Mouse (Mus musculus): ENCODE data around the gene Klre1. TPM values are rescaled to one million over a fixed set of nuclear protein-coding genes. Genes with fewer than 3 reads are reported as not detected.

The Klre1 gene
- polyA plus RNA-seq, 1 experiment: not detected

DNA sequence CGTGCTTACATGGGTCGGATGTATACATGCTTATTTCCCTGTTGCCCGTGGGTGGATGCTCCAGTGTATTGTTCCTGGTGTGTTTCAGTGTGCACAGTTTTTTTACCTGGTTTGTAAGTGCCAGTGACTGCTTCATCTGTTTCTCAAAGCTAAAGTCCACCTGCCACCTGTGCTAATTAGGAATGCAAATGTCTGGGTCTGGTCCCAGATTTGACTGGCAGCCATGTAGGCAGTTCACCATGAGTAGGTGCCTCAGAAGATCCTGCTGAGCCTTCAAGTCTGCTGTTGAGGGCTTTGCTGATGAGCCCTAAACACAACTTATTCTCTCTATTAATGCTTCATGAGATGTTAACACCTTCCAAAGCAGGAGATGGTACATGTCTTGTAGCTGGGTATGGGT lies 35.2 kb upstream of the Klre1 start:
- H3K27me3 ChIP-seq (replicated peaks): no peaks in the 10 kb centered on the region
- H3K9me3 ChIP-seq: no peaks in the 10 kb centered on the region
- TF ChIP-seq FLI1 (IDR thresholded peaks at IDR 0.05; ENCODE audit: low read length) (no peak), GATA1 (IDR thresholded peaks at IDR 0.05; ENCODE audit: borderline replicate concordance, low read length) (no peak)
- H3K4me3 ChIP-seq (replicated peaks): no peak overlapping the region
- peaks cover 89% of the 10 kb centered on the region for H3K36me3 ChIP-seq (replicated peaks; ENCODE audit: low read length)
- H3K4me1 ChIP-seq: peaks cover 51% of the 10 kb centered on the region

DNA sequence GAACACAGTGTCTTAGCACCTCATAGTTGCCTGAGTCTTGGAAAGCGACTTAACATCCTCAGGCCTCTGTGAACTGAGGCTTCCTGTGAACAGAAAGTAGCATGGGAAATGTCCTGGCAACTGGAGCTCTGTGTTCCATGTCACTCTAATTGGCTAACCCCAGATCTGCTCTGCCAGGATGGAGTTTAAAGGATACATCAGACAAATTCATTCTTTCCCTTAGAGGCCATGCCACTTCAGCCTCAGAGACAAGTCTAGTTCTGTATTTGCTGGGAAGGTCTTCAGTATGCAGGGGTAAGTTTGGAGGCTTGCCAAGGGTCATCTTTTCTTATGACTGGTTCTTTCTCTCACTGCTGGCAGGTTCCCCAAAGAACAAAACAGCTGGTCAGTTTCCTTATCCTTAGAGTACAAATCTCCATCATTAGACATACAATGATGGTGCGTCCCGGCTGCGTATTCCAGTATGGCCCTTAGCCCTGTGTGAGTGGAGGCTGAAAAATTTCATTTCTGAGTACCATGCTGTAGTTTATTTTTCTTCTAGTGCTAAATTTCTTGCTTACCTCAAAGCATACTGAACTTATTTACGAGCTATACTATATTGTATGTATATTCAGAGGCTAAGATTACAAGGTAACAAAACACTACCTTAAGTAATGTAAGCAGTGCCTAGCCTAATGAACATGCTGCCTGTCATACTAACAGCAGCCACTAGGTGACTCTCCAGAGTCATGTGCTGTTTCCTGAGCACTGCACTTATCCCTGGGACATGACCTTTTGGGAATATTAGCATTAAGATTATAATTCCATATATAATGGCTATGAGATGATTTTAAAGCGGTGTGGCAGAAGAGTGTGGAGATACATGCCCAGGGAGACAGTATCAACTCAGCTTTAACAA lies 33.7 kb upstream of the Klre1 start:
- Histone ChIP-seq H3K4me1 (peaks cover 37% of the 10 kb centered on the region), H3K36me3 (replicated peaks; ENCODE audit: low read length) (peaks cover 75% of the 10 kb centered on the region), H3K4me3 (replicated peaks) (no peak overlapping the region), H3K27me3 (replicated peaks) (no peaks in the 10 kb centered on the region), H3K9me3 (no peaks in the 10 kb centered on the region)
- TF ChIP-seq FLI1 (IDR thresholded peaks at IDR 0.05; ENCODE audit: low read length): no peak
- no peak for TF ChIP-seq GATA1 (IDR thresholded peaks at IDR 0.05; ENCODE audit: borderline replicate concordance, low read length)

DNA sequence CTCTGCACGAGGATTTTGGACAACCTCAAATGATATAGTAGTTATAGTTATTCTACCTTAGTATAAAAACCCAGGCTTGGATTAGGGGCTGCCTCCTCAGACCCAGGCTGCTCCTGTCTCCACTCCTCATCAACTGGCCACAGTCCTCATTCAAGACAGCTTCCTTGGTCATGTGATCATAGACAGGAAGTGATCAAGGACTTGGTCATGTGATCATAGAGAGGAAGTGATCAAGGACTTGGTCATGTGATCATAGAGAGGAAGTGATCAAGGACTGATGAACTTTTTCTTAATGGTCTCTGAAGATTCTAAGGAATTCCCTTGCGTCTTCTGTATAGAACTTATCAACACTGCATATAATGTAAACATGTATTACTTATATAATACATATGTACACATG lies 30.4 kb upstream of the Klre1 start:
- TF ChIP-seq GATA1 (IDR thresholded peaks at IDR 0.05; ENCODE audit: borderline replicate concordance, low read length) (no peak), FLI1 (IDR thresholded peaks at IDR 0.05; ENCODE audit: low read length) (no peak)
- Histone ChIP-seq H3K36me3 (replicated peaks; ENCODE audit: low read length) (peaks cover 42% of the 10 kb centered on the region), H3K9me3 (no peaks in the 10 kb centered on the region), H3K4me1 (peaks cover 30% of the 10 kb centered on the region), H3K27me3 (replicated peaks) (peaks cover 2% of the 10 kb centered on the region), H3K4me3 (replicated peaks) (no peak overlapping the region)

DNA sequence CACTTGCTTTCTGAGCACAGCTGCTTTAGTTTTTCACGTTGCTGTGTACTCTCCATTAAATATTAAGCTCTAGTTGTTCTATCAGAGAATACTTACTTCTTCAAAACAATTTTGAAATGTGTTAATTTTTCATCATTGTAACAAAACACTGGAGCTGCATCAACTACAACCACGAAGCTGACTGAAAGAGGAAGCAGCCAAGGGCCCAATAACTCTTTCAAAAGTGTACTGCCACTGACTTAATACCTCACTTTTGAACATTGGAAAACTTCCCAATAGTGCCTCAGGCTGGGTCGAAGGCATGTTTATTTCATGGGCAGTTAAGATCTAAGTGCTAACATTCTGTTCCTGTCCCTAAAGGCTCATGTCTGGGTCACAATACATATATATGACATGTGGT lies 29.7 kb upstream of the Klre1 start:
- Histone ChIP-seq H3K9me3 (no peaks in the 10 kb centered on the region), H3K4me1 (peaks cover 26% of the 10 kb centered on the region), H3K36me3 (replicated peaks; ENCODE audit: low read length) (peaks cover 35% of the 10 kb centered on the region), H3K27me3 (replicated peaks) (peaks cover 2% of the 10 kb centered on the region), H3K4me3 (replicated peaks) (no peak overlapping the region)
- no peak for TF ChIP-seq FLI1 (IDR thresholded peaks at IDR 0.05; ENCODE audit: low read length)
- TF ChIP-seq GATA1 (IDR thresholded peaks at IDR 0.05; ENCODE audit: borderline replicate concordance, low read length): no peak

DNA sequence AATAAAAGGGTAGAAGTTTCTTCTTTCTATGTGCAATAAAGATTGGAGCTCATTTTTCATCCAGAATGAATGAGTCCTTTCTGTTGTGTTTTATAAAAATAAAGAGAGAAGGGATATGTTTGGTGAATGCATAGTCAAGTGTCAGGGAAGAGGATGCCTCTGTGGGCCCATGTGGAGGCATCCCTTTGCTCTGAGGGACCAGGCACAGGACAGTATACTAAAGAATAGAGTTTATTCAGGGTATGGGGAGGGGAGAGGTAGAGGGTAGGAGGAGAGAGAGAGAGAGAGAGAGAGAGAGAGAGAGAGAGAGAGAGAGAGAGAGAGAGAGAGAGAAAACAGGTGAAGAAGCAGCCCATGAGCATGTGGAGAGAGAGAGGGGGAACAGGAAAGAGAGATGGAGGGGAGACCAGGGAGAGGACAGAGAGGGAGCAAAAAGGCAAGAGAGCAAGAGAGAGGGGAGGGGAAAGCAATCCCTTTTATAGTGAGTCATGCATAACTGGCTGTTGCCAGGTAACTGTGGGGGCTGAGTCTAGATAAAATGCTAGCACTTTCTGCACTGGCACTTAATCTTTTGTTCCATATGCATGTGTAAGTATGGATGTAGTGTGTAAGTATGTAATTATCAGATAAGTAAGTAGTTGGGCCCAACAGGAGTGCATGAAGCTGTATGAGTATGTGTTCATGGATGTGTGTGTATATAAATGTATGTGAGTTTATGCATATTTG lies 20.2 kb upstream of the Klre1 start:
- TF ChIP-seq GATA1 (IDR thresholded peaks at IDR 0.05; ENCODE audit: borderline replicate concordance, low read length) (no peak), FLI1 (IDR thresholded peaks at IDR 0.05; ENCODE audit: low read length) (no peak)
- Histone ChIP-seq H3K27me3 (replicated peaks) (peaks cover 4% of the 10 kb centered on the region), H3K4me3 (replicated peaks) (no peak overlapping the region), H3K9me3 (no peaks in the 10 kb centered on the region), H3K36me3 (replicated peaks; ENCODE audit: low read length) (no peaks in the 10 kb centered on the region), H3K4me1 (peaks cover 24% of the 10 kb centered on the region)

DNA sequence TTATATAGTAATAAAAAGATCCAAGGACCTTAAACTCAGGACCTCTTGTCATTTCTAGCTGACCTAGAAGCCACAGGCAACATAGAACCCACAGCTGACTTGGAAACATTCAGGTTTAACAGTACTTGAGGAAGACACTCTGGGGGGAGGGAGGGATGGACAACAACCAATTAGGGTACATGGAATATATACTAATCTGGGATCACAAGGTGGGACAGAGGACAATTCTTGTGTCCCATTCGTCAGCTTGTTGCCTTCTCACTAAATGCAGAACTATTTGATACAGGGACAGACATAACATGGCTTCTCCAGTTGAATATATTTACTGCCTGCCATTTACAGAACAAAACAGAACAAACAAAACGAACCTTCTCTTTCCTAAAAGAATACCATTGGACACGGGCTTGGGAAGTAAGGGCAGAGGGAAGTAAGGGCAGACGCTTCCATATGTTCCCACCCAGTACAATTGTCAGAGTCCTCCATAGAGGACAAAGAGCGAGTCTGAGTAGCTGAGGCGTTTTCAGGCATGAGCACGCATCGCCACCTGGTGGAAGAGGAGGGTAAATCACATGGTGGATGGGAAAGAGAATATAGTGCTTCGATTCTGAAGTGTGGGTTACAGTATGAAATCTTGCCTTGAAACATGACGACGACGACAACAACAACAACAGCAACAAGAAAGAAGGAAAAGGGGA lies 18.6 kb upstream of the Klre1 start:
- TF ChIP-seq FLI1 (IDR thresholded peaks at IDR 0.05; ENCODE audit: low read length) (no peak), GATA1 (IDR thresholded peaks at IDR 0.05; ENCODE audit: borderline replicate concordance, low read length) (no peak)
- peak overlapping the region; percentile 83 for H3K4me3 ChIP-seq (replicated peaks)

DNA sequence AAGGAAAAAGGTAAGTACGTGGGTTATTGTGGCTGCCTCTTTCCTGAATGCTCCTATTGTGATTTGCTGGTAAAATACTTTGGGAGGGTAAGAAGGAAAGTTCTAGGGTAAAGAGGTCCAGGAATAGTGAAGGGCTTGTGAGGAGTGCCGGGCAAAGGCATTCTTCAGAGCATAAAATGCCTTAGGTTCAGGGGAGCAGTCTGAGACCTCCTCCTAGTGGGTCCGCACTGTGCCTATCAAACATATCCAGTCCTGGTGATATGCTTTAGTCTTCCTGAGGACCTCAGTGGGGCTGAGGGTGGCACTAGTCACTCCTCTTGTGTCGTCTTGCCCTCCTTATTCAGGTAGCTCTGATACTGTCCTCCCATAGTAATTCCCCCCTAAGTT lies 18.1 kb upstream of the Klre1 start:
- Histone ChIP-seq H3K27me3 (replicated peaks) (peaks cover 4% of the 10 kb centered on the region), H3K9me3 (no peaks in the 10 kb centered on the region), H3K4me1 (peaks cover 24% of the 10 kb centered on the region), H3K4me3 (replicated peaks) (peak overlapping the region; percentile 83), H3K36me3 (replicated peaks; ENCODE audit: low read length) (no peaks in the 10 kb centered on the region)
- no peak for TF ChIP-seq FLI1 (IDR thresholded peaks at IDR 0.05; ENCODE audit: low read length)
- no peak for TF ChIP-seq GATA1 (IDR thresholded peaks at IDR 0.05; ENCODE audit: borderline replicate concordance, low read length)

More for the DNA sequence above, 18.6 kb upstream of the Klre1 start:
- H3K9me3 ChIP-seq: no peaks in the 10 kb centered on the region
- peaks cover 4% of the 10 kb centered on the region for H3K27me3 ChIP-seq (replicated peaks)
- no peaks in the 10 kb centered on the region for H3K36me3 ChIP-seq (replicated peaks; ENCODE audit: low read length)
- H3K4me1 ChIP-seq: peaks cover 24% of the 10 kb centered on the region

DNA sequence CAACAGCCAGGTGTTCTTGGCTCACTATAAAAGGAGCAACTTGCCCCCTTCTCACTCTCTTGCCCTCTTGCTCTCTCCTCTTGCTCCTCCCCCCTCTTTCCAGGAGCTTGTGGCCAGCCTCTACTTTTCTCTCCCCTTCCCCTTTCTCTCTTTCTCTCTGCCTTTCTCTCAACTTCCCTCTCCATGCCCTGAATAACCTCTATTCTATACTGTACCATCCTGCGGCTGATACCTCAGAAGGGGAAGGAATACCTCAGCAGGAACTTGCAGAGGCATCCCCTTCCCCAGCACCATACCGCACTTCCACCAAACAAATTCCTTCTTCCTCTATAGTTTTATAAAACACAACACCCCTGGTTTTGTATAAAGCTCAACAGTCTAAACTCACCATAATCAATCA lies 12.4 kb upstream of the Klre1 start:
- Histone ChIP-seq H3K36me3 (replicated peaks; ENCODE audit: low read length) (no peaks in the 10 kb centered on the region), H3K9me3 (no peaks in the 10 kb centered on the region), H3K4me1 (no peaks in the 10 kb centered on the region; the same call in 1 of the 2 replicates), H3K4me3 (replicated peaks) (no peak overlapping the region), H3K27me3 (replicated peaks) (peaks cover 4% of the 10 kb centered on the region)
- TF ChIP-seq FLI1 (IDR thresholded peaks at IDR 0.05; ENCODE audit: low read length): no peak

DNA sequence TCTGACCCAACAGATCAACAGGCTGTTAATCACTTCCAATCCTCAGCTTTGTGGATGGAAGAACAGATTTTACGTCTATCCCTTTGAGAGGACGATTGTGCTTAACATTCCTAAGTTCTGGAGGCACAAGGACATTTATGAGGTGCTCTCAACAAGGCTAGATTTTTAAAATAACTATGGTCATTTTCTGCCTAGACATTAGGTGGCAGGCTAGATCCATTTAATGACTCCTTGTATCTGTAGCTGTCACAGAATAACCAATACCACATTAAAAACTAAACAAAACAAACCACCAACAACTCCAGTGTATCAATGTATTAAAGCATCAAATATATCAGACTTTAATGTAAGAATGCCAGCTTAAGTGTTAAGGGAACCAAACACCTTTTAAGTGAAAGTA lies 2.4 kb upstream of the Klre1 start:
- TF ChIP-seq FLI1 (IDR thresholded peaks at IDR 0.05; ENCODE audit: low read length): no peak
- TF ChIP-seq GATA1 (IDR thresholded peaks at IDR 0.05; ENCODE audit: borderline replicate concordance, low read length): no peak
- no peaks in the 10 kb centered on the region for H3K9me3 ChIP-seq
- H3K36me3 ChIP-seq (replicated peaks; ENCODE audit: low read length): no peaks in the 10 kb centered on the region
- no peak overlapping the region for H3K4me3 ChIP-seq (replicated peaks)
- peaks cover 2% of the 10 kb centered on the region for H3K27me3 ChIP-seq (replicated peaks)
- H3K4me1 ChIP-seq: peaks cover 3% of the 10 kb centered on the region; the same call in 1 of the 2 replicates
